Mouse (Mus musculus) hindbrain, embryonic 14.5 days (tissue): ENCODE data around the gene Lyrm7. TPM values are rescaled to one million over a fixed set of nuclear protein-coding genes. Genes with fewer than 3 reads are reported as not detected.
A peak's percentile ranks its signal among the peaks of the same experiment; 100 is the strongest.
"Not testable (repeated sequence)": the region's sequence is repeated elsewhere in the genome, so short reads cannot be mapped to it uniquely, and the experiment has no call there.

Experiments
- ATAC-seq: fragments of 200-750 bp; cut with Nextera tagmentation; 2 replicates; pipeline ENCODE4 v1.8.0; 2017; ENCODE audit warnings: moderate number of reproducible peaks, mild to moderate bottlenecking, moderate TSS enrichment, moderate library complexity; ENCODE audit not compliant: low FRiP score
- DNase-seq: peaks from one replicate; pipeline ENCODE4 v3.0.0-alpha.2; 2015; ENCODE audit warnings: low spot score
- H3K27ac ChIP-seq: fragments of 300-500 bp; sonication (generic); 2 replicates; pipeline ENCODE4 v1.5.1; 2014; ENCODE audit warnings: mild to moderate bottlenecking, moderate library complexity
- H3K27me3 ChIP-seq: fragments of 300-500 bp; sonication (generic); 2 replicates; pipeline ENCODE4 v1.6.1; 2014; ENCODE audit warnings: mild to moderate bottlenecking, low read length, mixed read lengths; ENCODE audit not compliant: control insufficient read depth, insufficient read depth
- H3K36me3 ChIP-seq: fragments of 300-500 bp; sonication (generic); replicated peaks from 2 replicates; pipeline ENCODE4 v1.6.1; 2014; ENCODE audit not compliant: control insufficient read depth, insufficient read depth
- H3K4me1 ChIP-seq: fragments of 300-500 bp; sonication (generic); replicated peaks from 2 replicates; pipeline ENCODE4 v1.6.1; 2014; ENCODE audit warnings: antibody characterized with exemption, low read length, mixed read lengths; ENCODE audit not compliant: control insufficient read depth, insufficient read depth
- H3K4me2 ChIP-seq: fragments of 300-500 bp; sonication (generic); replicated peaks from 2 replicates; pipeline ENCODE4 v1.6.1; 2014; ENCODE audit warnings: mild to moderate bottlenecking, moderate library complexity
- H3K4me3 ChIP-seq: fragments of 300-500 bp; sonication (generic); replicated peaks from 2 replicates; pipeline ENCODE4 v1.5.1; 2014; ENCODE audit warnings: mild to moderate bottlenecking, low read length
- H3K9ac ChIP-seq: fragments of 300-500 bp; sonication (generic); 2 replicates; pipeline ENCODE4 v1.6.1; 2014
- H3K9me3 ChIP-seq: fragments of 300-500 bp; sonication (generic); 2 replicates; pipeline ENCODE4 v1.6.1; 2016; ENCODE audit warnings: low read length; ENCODE audit not compliant: control insufficient read depth
- WGBS: fragments of 180-500 bp; shearing (Covaris S2); extraction: QIAGEN DNeasy Blood & Tissue Kit; methylation state at CpG from one replicate; pipeline ENCODE4 v1.1.7; 2014; 5-methylcytosine and 5-hydroxymethylcytosine counted together
- polyA plus RNA-seq: library from polyadenylated mRNA; unstranded; fragments of >200 nt; fragmentation: Nextera tagmentation; extraction: Ambion mirVana; gene quantifications from 2 replicates; pipeline ENCODE4 v1.2.1, GENCODE M21; 2014

Gene Lyrm7
- polyA plus RNA-seq, 1 experiment from 2014 or later: 11.8 TPM

- peak; percentile 88 for ATAC-seq
- 16% methylated on average over 45 of the region's 45 CpGs for WGBS
- H3K4me2 ChIP-seq: peak within 1 kb of the TSS; percentile 86
- peak within 1 kb of the TSS; percentile 43 for H3K4me3 ChIP-seq
- H3K9ac ChIP-seq: peak within 1 kb of the TSS; percentile 58
- H3K27ac ChIP-seq: no peak within 1 kb of the TSS
- peak; percentile 75 for DNase-seq
- no peaks in the 10 kb centered on the region; the same call in 1 of the 2 replicates for H3K27me3 ChIP-seq
- H3K36me3 ChIP-seq: no peaks in the 10 kb centered on the region
- peaks cover 11% of the 10 kb centered on the region for H3K4me1 ChIP-seq
- no peaks in the 10 kb centered on the region for H3K9me3 ChIP-seq
Observed at GRCm38 (mm10) chr11:54902333-54903323, 41.9 kb upstream of the Lyrm7 start, which contains the start of gene Gpx3. Gene Gpx3, plus strand, starts transcription at chr11:54902453.

DNA sequence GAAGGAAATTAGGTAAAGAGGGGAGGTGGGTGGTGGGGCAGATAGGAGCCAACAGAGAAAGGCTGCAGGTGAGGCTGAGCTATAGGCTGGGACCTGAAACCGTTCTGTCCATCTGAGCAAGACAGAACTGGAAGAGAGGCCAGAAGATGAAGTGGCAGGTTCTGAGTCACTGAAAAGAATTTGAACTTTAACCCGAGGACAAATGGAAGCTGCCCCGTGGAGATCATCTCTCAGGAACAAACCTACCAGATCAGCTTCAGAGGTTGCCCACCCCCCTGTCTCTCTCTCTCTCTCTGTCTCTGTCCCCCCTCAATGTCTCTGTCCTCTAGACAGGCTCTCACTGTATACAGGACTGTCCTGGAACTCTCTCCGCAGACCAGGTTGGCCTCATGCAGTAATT, 38.9 kb upstream of the Lyrm7 start:
- Histone ChIP-seq H3K27me3 (no peaks in the 10 kb centered on the region; the same call in 1 of the 2 replicates), H3K27ac (no peak overlapping the region), H3K9me3 (no peaks in the 10 kb centered on the region), H3K4me3 (no peak overlapping the region), H3K9ac (no peak overlapping the region), H3K4me1 (peaks cover 11% of the 10 kb centered on the region), H3K4me2 (no peak overlapping the region), H3K36me3 (no peaks in the 10 kb centered on the region)
- no peak for DNase-seq
- no peak for ATAC-seq
- WGBS: 76% methylated on average over 4 of the region's 4 CpGs

DNA sequence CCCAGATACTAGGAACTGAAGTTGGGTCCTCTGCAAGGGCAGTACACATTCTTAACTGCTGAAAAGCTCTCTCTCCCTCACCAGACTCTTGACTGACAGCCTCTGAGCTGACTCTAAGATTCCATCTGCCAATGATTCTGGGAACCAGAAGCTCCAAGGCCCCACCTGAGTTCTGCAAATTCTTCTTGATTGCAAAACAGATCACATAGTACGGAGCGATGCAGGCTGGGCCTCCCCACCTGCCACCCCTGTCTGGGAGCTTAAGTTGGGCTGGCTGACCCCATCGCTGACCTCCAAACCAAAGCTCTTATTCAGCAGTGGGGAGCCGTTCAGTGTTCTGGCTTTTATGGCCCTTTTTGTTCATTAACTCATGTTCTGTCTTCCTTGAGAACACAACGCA, 36.8 kb upstream of the Lyrm7 start:
- DNase-seq (no peak), ATAC-seq (no peak)
- Histone ChIP-seq H3K4me2 (no peak overlapping the region), H3K9me3 (no peaks in the 10 kb centered on the region), H3K4me1 (peaks cover 4% of the 10 kb centered on the region; the same call in 1 of the 2 replicates), H3K9ac (no peak overlapping the region), H3K36me3 (no peaks in the 10 kb centered on the region), H3K4me3 (no peak overlapping the region), H3K27ac (no peak overlapping the region), H3K27me3 (no peaks in the 10 kb centered on the region)
- 39% methylated on average over 5 of the region's 5 CpGs for WGBS

DNA sequence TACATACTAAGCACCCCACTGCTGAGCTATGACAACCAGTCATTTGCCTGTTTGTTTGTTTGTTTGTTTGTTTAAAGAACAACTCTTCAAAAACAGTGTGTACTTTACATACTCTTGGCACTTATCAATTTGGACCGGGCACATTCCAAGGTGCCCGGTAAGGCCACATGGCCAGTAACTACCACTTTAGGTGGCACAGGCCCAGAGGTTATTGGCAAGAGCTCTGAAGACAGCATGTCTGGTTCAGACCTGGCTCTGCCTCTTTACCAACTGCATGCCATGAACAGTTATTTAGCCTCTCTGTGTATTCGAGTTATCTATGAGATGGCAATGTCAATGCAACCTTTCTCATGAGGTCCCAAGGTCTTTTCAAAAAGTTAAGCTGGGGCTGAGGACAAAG, 35.9 kb upstream of the Lyrm7 start:
- not testable (repeated sequence) for H3K4me1 ChIP-seq, DNase-seq, H3K27me3 ChIP-seq, H3K36me3 ChIP-seq, ATAC-seq, H3K9me3 ChIP-seq, H3K4me2 ChIP-seq, H3K27ac ChIP-seq, H3K4me3 ChIP-seq, H3K9ac ChIP-seq
- WGBS: 89% methylated on average over 3 of the region's 3 CpGs

DNA sequence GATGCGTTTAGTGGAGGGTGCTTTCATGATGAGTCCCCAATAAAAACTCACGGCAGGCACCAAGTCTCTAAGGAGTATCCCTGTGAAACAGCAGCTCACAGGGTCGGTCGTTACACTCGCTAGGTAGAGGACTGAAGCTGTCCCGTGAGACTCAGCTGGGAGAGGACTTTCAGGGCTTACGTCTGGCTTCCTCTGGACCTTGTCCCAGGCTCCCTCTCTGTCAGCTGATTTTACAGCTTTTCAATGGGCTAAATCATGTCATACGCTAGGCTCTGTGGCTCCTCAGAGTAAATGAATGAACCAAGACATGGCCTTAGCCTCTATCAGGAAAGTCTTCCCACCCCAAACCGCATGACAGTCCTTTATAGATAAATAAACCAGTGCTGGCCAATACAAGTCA, 33.9 kb upstream of the Lyrm7 start:
- no peak overlapping the region for H3K9ac ChIP-seq
- H3K36me3 ChIP-seq: no peaks in the 10 kb centered on the region
- no peak overlapping the region for H3K4me3 ChIP-seq
- H3K27me3 ChIP-seq: no peaks in the 10 kb centered on the region
- whole genome bisulfite sequencing: 70% methylated on average over 9 of the region's 9 CpGs
- H3K4me1 ChIP-seq: no peaks in the 10 kb centered on the region
- no peaks in the 10 kb centered on the region for H3K9me3 ChIP-seq
- no peak for ATAC-seq
- H3K4me2 ChIP-seq: no peak overlapping the region
- DNase-seq: no peak
- no peak overlapping the region for H3K27ac ChIP-seq

DNA sequence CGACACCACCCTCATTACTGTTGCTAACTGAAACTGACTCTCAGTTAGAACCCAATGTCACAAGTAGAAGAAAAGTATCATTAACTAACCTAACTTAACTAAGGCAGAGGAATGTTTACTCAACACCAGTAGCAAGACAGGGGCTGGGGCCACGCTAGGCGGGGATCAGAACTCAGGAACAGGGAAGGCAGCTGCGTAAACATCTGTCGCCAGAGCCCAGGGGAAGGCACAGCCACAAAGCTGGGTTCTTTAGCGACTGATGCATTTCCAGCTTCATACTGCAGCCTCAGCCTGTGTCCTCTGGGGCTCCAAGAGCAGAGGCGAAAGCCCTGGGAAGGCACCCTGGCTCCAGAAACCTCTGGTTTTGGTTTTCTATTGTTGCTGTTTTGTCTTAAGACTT, 31.4 kb upstream of the Lyrm7 start:
- DNase-seq: no peak

GRCm38 (mm10) chr11:54891341-54891740, 30.6 kb upstream of the Lyrm7 start:
- no peak for DNase-seq
- Histone ChIP-seq H3K4me1 (no peaks in the 10 kb centered on the region), H3K27ac (no peak overlapping the region), H3K4me2 (no peak overlapping the region), H3K9me3 (no peaks in the 10 kb centered on the region), H3K36me3 (no peaks in the 10 kb centered on the region), H3K9ac (no peak overlapping the region), H3K4me3 (no peak overlapping the region), H3K27me3 (no peaks in the 10 kb centered on the region)
- 82% methylated on average over 5 of the region's 5 CpGs for WGBS
- no peak for ATAC-seq

More for the DNA sequence above, 31.4 kb upstream of the Lyrm7 start:
- Histone ChIP-seq H3K9ac (no peak overlapping the region), H3K27me3 (no peaks in the 10 kb centered on the region), H3K4me1 (no peaks in the 10 kb centered on the region), H3K36me3 (no peaks in the 10 kb centered on the region), H3K9me3 (no peaks in the 10 kb centered on the region), H3K27ac (no peak overlapping the region), H3K4me3 (no peak overlapping the region), H3K4me2 (no peak overlapping the region)
- WGBS: 49% methylated on average over 7 of the region's 7 CpGs
- ATAC-seq: no peak

GRCm38 (mm10) chr11:54887927-54888326, 27.2 kb upstream of the Lyrm7 start:
- ATAC-seq: no peak
- Histone ChIP-seq H3K27ac (no peak overlapping the region), H3K4me3 (no peak overlapping the region), H3K4me2 (no peak overlapping the region), H3K9ac (no peak overlapping the region), H3K4me1 (no peaks in the 10 kb centered on the region), H3K36me3 (no peaks in the 10 kb centered on the region), H3K27me3 (no peaks in the 10 kb centered on the region), H3K9me3 (no peaks in the 10 kb centered on the region)
- no peak for DNase-seq
- 90% methylated on average over 6 of the region's 6 CpGs for WGBS

GRCm38 (mm10) chr11:54885406-54885805, 24.7 kb upstream of the Lyrm7 start:
- Histone ChIP-seq H3K9me3 (no peaks in the 10 kb centered on the region), H3K9ac (no peak overlapping the region), H3K4me1 (no peaks in the 10 kb centered on the region), H3K4me2 (no peak overlapping the region), H3K27ac (no peak overlapping the region), H3K36me3 (no peaks in the 10 kb centered on the region), H3K27me3 (no peaks in the 10 kb centered on the region), H3K4me3 (no peak overlapping the region)
- WGBS: 93% methylated on average over 2 of the region's 2 CpGs
- ATAC-seq (no peak), DNase-seq (no peak)
